Mouse (Mus musculus) A20 (cell line): ENCODE measurements around the gene S100a7a.
A peak's percentile ranks its signal among the peaks of the same experiment; 100 is the strongest.

Experiments used
- DNase-seq: peaks from one replicate; pipeline ENCODE4 v3.0.0-alpha.2; 2011; ENCODE audit warnings: low read depth, low spot score

S100a7a gene

DNA sequence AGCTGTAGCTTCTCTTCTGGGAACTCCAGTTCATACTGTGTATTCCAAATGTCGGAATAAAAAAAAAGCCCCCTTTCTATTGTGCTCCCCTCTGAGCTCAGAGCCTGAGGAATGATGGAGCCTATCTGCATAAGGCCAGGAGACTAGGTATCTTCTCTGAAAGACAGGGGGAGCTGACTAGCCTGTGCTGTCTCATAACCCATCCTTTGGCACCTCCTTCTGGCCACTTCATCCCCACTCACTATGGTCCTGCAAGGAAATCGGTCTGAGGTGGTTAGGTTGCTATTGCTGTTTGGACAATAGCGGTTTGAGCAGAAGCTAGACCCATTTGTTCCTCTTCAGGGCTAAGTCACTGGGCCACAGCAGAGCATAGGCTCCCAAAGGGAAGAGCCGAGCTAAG, 26.0 kb upstream of the S100a7a start:
- DNase-seq, result no peak

DNA sequence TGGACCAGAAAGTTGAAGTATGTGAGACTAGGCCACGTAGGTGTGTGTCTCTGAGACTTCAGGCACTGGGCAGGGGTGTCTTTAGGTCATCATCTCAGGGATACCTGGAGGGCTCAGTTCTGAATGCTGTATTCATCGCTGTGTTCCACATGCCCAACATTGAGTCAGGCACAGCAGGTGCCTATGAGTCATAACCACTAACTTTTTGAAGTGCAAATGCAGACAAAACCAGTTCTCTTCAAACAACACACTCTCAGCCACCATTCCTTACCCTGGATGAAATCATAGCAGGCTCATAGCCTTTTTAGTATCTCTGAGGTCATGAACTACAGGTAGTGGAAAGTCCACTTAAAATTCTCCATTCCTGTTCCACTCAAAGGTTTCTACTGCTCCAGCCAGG, 24.5 kb upstream of the S100a7a start:
- DNase-seq, result no peak

DNA sequence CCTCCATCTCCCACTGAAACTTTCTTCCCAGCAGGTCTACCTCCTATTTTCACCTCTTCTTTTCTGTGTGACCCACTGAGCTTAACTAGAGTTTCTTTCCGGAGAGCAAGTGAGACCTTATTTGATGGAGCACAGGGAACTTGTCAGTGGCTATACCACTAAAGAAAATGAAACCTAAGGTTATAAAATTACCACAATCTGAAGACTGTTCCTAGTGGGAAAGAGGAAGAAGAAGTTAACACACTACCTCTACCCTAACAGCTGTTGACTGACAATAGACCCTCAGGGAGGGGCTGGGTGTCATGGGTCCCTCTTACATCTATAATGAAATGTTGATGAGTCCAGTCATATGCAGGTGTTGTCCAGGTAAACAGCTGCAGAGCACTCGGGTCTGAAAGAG, 21.8 kb upstream of the S100a7a start:
- DNase-seq, result no peak

DNA sequence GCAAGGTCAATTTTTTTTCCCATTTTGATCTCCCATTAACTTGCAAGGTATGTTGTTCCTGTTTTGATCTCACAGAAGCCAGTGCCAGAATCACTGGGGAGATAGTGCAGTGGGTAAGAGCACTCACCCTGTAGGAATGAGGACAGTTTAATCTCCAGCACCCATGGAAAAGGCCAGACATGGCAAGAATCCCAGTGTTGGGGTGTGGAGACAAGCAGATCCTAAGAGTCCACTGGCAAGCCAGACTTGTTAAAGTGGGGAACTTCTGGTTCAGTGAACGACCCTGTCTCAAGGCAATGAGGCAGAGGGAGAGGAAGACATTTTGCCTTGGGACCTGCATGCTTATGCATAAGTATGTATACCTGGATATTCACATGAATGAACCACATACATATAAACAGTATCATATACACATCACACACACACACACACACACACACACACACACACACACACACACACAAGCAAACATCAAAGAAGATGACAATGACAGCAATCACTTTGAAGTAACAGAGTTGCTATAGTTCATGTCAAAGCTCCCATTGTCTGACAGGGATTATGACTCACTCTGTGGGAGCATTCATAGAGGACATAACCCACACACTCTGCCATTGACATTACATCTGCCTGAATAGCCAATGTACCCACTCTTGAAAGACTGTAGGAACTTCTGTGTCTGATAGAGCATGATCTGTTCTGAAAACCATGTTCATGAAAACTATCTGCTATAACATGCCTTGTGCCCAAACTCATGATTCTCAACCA, 15.1 kb upstream of the S100a7a start:
- DNase-seq, result no peak

DNA sequence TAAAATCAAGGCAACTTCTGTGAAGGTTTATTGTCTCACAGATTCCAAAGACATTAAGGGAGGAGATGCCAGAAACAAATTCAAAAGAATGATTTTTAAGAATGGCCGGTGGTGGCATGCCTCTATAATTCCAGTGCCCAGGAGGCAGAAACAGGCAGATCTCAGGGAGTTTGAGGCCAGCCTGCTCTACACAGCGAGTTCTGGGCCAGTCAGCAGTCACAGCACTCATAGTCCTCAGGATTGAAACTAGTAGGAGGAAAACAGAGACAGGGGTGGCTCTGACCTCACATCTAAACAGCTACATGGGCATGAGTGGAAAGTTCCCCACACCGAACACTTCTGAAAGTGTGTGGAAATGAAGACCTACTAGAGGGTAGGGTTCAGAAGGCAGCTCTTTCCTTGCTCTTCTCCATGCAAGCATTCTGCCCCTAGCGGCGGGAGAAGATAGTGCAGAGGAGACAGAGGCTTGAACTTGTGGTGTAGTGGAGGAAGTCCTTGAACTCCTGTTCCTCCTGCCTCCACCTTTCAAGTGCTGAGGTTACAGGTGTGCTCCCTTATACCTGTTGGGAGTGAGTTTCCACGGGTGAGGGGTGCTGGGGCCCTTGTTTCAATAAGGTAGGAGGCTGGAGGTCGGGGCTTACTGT, 14.2 kb upstream of the S100a7a start:
- DNase-seq, result peak; percentile 51

DNA sequence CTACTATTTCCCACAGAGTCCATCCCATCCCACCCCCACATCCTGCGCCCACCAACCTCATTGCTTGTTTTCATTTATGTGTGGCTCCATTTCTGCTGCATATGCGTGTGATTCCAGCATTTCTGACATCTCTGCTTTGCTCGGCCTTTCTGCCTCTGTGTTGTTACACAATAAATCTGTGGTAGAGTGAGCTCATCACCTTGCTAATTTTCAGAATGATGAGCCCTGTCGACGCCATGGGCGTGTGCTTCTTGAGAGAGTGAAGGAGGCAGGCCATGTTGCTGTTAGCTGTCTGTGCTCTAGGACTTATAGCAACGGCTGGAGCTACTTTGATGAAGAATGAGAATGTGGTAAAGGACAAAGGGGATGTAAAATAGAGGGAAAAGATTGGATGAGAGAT, 12.8 kb upstream of the S100a7a start:
- DNase-seq, result no peak

DNA sequence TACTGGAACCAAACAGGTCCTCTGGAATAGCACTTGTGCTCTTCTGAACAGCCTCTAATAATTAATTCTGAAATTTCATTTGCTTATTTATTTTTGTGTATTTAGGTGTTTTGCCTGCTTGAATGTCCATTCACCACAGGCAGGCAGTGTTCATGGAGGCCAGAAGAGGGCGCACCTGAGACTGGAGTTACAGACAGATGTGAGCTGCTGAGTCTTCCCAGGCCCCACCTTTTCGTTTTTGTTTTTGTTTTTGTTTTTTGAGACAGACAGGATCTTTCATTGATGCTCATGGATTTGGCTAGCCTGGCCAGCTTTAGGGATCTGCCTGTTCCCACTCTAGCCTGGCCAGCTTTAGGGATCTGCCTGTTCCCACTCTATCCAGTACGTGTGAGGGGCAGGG, 9.6 kb upstream of the S100a7a start:
- DNase-seq, result peak; percentile 47

DNA sequence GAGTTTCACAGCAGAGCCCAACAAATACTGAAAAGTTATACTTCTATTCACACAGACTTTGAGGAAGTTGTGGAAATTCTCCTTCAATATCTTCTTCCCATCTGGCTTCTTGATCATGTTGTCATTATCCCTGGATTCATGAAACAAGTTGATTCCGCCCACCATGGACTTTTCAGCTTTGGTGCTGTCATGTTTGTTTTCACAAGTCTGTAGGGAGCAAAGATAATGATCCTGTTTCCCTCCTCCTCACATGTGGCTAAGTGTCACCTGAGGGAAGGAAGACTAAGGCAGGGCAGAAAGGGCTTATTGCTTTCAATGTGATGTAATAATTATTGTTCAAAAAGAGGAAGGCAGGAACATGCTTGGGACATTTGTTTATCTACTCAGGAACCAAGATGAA, 6.5 kb upstream of the S100a7a start:
- no peak for DNase-seq

DNA sequence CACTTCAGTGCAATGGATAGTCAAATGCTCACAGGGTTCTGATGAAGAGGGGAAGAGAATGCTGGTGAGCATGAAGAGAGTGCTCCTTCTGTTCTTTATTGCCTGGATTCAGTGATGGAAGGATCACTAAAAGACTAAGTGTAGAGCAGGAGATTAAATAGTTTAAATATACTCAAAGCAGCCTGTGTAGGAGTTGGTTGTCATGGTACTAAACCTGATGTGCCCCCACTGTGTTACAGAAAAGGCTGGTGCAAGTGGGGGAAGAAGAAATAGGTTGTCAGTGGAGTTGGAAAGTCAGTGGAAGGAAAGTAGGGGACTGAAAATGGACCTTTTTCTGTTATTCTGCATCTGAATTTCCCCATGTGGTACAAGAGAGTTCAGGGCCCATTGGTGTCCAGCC, 4.8 kb upstream of the S100a7a start:
- no peak for DNase-seq

DNA sequence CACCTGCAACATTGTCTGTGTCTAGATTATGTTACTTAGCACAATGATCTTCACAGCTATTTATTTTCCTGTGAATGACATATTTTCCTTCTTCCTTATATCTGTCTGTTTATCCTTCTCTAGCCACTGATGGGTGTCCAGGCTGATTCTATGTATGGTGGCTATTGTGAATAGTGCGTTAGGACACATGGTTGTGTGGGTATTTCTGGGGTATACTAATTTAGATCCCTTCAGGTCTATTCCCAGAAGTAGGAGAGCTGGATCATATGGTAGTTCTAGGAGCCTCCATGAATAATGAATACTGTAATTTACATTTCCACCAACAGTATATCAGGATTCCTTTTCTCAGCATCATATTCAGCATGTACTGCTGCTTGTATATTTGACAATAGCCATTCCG, 4.0 kb upstream of the S100a7a start:
- no peak for DNase-seq

DNA sequence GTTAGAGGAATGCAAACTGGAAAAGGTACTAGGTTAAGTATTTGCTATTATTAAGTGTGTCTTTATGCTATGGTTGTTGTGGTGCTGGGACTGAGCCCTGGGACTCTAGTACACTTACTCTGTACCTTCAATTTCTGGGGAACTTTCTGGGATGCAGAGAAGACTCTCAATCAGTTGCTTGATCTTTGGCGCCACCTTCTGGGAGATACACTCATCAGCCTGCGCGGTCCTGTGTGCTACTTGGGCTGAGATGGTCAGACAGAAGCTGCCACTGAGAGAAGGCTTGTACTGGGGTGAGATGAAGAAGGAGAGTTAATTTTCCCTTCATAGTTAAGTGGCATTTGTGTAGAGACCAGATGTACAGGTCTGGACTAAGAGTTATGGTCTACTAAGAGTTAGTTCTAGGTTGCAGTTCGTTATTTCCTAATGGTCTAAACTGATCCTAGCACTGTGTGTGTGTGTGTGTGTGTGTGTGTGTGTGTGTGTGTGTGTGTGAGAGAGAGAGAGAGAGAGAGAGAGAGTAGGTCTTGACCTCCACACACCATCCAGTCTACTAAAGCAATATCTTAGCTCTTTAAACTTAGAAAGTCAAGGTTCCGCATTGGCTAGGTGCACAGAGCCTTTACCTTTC, 824 bp upstream of the S100a7a start:
- DNase-seq, result peak; percentile 51

DNA sequence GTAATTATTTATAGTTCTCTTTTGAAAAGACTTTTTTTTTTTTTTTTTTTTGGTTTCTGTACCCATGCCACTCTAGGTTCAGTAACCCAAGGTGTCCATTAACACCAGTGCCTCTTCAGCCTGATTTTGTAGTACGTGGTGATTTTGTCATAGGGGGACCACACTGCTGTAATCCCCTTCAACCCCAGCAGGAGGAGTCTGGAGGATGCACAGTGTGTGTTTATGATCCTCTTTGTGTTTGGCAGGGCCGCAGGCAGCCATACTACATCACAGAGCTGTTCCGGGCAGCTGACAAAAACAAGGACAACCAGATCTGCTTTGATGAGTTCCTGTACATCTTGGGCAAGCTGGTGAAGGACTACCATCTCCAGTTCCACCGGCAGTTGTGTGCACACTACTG, 3.6 kb downstream of the S100a7a start:
- peak; percentile 15 for DNase-seq

DNA sequence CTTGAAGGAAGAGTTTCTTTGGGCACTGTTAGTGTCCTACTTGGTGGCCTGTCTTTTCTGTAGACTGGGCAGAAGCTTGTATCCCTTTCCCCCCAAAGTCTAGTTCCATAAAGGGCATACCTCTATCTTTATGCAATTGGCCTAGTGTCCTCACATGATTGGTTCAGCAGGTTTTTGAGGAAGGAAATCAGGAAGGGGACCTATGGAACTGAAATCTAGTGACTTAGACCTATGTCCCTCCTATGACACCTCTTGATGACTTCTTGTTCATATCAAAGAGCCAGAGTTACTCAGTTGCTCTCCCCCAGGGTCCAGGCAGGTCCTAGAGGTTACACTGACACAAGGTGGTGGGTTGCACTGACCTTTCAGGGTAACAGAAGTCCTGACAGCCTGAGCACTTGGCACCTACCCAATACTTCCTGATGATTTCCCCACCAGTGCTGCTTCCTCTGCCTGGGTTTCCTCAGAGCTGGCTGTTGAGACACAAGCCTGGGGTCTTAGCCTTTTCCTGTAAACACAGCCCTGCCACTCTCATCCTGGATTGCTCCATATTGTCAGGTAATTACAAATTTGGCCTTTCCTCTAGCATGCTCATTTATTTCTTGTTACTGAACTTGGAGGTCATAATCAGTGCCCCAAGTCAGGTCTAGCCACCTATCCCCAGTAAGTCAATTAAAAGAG, 5.7 kb downstream of the S100a7a start:
- no peak for DNase-seq

DNA sequence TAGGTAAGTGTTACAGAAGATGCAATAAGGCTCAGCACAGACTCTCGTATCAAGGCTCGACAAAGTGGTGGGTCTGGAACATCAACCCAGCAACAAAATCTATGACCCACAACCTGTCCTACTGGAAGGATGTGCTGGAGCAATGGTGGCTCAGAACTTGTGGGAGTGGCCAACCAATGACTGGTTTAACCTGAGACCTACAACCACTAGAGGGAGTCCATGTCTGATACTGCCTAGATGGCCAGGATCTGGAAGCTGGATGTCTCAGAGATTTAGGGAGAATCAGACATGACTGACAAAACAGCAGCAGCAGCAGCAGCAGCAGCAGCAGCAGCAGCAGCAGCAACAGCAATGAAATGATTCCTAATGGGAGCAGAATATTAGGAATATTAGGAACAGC, 10.4 kb downstream of the S100a7a start:
- peak; percentile 14 for DNase-seq

DNA sequence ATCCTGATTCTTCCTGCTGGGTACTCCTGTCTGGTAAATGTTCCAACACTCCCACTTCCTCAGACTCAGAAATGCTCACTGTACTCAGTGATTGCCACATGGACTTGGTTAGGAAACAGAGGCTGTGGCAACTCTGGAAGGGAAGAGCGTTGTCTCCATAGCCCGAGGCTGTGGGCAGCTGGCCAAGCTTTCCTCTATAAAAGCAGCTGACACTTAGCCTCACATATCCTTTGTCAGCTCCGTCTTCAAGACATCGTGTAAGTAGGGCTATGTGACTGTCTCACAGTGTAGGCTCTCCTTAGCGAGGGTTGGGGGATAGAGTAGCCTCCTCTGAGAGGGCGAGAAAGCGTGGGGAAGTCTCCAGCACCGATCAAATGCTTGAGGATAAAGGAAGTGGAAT, 15.0 kb downstream of the S100a7a start, which contains the start of gene S100a8:
Gene S100a8 (plus strand): TSS at position 133 of the 400 bp plus-strand sequence.
- no peak for DNase-seq

DNA sequence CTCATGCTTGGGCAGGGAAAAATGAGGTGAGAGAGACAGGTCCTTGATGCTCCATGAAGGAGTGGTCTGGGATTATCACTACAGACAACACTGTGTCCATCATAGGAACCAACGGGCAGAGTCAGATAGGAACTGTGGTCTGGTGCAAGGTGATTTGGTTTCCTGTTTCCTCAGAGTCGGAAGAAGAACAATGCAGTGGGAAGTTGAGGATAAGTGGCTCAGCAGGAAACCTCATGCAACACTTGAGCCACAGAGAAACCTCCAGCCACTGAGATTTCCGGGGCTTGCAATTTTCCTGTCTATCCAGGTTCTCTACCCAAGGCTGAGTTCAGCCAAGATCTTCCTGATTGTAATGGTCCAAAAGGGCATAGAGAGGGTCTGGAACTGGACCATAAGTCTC, 24.8 kb downstream of the S100a7a start:
- DNase-seq, result no peak

DNA sequence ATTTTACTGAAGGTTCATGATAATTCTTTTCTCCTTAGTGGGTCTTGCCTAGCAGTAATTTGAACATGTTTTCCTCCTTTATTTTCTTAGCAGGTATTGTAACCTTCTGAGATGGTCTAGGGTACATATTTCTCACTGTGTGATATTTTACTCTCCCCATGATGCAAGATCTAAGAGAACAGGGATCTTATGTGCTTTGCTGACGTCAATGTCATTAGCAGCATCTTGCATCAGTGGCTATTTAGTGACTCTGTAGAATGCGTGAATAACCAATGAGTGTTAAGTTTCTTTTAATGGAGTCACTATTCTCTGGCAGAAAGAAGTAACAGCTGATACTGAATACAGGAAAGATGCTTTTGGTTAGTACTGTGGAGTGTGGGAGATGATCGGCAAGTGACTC, 30.1 kb downstream of the S100a7a start:
- DNase-seq, result no peak

DNA sequence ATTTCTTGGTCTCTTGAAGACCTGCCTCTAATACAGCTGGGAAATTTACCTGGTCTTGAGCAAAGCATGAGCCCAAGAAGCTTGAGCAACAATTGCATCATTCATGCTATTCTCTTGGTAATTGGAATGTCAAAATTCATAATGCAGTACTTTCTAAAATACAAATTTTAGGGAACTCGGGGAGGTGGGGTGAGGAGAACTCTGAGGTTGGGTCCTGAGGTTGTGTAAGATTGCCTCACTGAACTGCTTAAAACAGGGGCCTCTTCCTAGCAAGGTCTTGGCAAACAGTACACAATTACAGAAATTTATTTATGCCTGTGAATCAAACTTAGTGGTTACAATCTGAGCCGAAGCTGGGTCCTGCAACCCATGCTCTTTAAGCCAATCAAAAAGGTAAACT, 33.0 kb downstream of the S100a7a start:
- DNase-seq, result no peak

DNA sequence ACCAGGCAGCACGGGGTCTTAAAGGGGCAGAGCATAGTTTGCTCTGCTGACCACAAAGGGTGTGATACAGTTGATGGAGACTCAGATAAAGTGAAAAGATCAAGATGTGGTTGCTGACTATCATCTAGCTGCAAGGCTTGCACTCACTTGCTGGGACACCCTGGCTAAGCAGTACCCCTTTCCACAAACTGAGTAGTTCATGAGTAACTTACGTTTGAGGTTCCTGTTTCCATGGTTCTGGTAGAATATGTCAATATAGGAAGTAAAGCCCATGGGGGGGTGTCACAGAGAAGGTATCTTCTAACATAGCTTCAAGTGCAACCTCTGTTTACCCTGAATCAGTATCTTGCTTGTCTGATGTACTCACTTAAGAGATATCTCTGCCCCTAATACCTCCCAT, 39.7 kb downstream of the S100a7a start:
- DNase-seq, result no peak

DNA sequence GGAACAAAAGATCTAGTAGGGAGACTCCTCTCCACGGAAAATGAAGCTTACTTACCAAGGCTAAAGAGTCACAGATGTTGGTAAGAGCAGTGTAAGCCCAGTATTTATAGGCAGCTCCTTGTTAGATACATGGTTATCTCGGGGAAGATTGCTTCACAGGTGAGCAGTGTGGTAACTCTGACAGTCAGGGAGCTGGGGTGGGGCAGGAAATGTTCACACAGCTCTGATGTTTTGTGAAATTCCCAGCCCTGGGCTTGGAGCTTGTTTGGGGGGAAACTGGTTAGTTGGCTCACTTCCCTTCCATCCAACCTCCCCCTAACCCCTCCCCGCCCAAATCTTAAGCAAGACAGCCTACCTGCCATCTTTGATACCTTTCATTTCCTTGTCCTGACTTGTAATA, 41.8 kb downstream of the S100a7a start, which contains the start of gene S100a9:
Gene S100a9 (minus strand): TSS at position 109 of the 400 bp plus-strand sequence.
- DNase-seq, result no peak

DNA sequence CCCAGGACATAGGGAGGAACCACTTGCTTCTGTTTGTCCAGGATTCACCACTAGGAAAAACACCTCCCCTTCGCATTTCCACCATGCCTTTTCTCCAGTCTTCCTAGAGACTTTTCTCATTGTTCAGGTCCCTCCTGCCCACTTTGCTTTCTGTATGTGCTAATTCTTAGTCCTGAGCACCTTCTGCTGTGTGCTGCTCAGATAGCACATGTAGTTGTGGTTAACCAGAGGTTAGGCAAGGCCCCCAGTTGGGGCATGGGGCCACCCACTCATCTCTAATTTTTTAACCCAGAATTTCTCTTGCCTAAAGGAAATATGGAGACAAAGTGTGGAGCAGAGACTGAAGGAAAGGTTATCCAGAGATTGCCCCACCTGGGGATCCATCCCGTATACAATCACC, 48.4 kb downstream of the S100a7a start:
- DNase-seq, result no peak
